Mouse (Mus musculus): Measurements from ENCODE around the gene Lamc2. TPM values are rescaled to one million over a fixed set of nuclear protein-coding genes. Genes with fewer than 3 reads are reported as not detected.

Gene Lamc2
- total RNA-seq, 2 experiments from 2014 or later = 2.1 to 2.9 TPM

- no peak for DNase-seq (ENCODE audit: low spot score in 2 of 2)
Measured at GRCm38 (mm10) chr1:153129992-153130713, 56.1 kb downstream of the Lamc2 start.

GRCm38 (mm10) chr1:153128780-153129179, 57.5 kb downstream of the Lamc2 start:
- DNase-seq (ENCODE audit: low spot score in 2 of 2) = no peak

DNA sequence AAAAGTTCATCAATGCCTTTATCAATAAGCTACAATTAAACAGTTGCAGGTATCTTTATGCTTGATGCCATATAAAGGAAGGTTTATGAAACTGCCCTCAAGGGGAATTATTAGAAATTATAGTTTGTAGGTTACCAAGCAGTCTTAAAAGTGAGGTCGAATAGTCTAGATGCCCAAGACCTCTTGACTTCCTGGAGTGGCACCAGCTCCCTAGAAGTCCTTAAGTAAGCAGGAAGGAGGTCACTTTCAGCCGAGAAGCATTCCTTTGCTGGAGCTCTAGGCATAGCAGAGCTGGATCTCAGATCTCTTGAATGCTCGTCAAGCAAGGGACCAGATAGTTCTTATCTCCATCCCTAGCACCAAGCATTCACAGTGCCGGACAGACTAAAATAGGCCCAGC, 58.6 kb downstream of the Lamc2 start:
- DNase-seq (ENCODE audit: low spot score in 2 of 2) = no peak

DNA sequence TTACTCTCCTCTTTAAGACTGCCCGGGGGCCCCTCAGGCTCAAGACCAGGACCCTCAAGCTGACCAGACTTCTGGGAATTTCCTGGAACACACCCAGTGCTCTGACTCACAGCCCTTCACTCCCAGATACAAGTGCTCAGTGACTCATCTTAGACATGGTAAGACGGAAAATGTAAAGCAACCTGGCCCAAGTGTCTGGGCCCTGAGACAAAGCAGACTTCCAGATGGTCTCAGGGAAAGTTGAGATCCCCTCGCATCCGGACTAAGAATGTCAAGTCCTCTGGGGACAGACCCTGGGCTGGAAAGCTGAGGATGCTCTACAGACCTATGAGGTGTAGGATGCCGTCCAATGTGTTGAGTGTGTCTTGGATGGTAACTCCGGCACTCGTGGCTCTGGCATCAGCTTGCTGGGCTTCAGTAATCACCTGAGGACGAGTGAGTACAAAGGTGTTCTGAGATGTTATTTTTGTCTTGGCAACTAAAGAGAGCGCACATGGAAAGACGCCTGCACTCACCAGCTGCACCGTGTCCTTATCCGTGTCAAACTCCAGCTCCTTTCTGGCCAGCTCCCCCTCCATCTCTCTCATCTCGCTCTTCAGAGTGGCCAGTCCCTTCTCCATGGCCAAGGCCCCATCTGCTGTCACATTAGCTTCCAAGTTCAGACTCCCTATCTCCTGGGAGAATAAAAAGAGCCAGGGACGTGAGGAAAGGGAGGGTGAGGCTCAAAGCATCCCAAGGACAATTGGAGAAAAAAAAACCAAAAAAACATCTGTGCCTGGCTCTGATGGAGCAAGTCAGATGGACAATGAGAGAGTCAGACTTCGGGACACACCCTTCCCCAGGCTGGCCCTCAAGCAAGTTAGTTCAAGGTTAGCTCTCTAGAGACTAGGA, 59.5 kb downstream of the Lamc2 start:
- DNase-seq (ENCODE audit: low spot score in 2 of 2) = peak; percentile 18 to 43

- DNase-seq (ENCODE audit: low spot score in 2 of 2) = no peak
Measured at GRCm38 (mm10) chr1:153125287-153126275, 60.7 kb downstream of the Lamc2 start.

GRCm38 (mm10) chr1:153124502-153124901, 61.7 kb downstream of the Lamc2 start:
- no peak for DNase-seq (ENCODE audit: low spot score in 2 of 2)

DNA sequence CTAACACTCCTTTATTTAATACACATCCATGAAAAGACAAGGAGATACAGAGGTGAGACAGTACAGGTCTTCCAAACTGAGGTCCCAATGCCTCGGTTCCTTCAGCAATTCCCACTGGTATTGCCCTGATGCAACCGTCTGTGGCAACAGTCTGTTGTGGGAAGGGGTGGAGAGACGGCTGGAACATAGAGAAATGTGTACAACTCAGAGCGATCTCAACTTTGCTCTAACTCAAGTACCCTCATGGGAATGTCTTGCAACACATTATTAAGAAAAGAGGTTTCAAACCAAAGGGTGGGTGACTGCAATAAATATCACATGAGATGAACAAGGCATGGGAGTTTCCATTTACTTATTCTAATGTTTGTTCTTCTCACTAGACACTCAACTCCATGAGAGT, 63.5 kb downstream of the Lamc2 start:
- no peak for DNase-seq (ENCODE audit: low spot score in 2 of 2)

- no peak for DNase-seq (ENCODE audit: low spot score in 2 of 2)
Measured at GRCm38 (mm10) chr1:153121320-153121719, 64.9 kb downstream of the Lamc2 start.

DNA sequence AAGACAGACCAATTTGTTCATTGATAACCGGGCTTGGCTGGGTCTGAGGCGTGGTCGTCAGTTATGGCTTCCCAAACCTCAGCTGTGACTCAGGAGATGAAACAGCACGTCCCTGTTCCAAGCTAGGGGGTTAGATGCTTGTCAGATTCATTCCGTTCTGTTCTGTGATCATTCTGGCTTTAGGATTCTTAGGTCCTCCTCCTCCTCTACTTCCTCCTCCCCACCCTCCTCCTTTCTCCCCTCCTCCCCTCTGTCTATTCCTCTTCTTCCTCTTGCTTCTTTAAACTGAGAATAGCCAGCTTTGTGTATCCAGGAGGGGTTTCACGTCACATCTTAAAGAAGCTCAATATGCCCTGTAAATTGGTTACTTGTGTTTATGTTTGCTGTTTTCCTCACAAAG, 65.7 kb downstream of the Lamc2 start:
- no peak for DNase-seq (ENCODE audit: low spot score in 2 of 2)

- no peak for DNase-seq (ENCODE audit: low spot score in 2 of 2)
Measured at GRCm38 (mm10) chr1:153115315-153115714, 70.9 kb downstream of the Lamc2 start.

DNA sequence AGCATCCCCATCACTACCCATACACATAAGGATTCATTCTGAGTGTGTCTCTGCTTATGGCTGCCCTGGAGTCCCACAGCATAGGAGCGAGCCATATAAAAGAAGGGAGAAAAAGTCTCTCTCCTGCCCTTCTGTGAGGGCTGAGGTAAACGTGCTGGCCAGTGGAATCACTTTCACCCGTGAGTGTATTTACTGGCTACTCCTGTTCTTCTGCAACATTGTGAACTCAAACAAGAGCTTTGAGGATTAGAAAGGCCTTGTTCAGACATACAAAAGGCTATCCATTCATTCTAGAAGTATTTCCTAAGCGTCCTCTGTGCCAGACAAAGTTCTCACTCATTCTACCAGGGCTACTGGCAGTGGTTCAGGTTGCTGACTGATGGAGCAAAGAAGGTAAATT, 74.7 kb downstream of the Lamc2 start:
- no peak for DNase-seq (ENCODE audit: low spot score in 2 of 2)

DNA sequence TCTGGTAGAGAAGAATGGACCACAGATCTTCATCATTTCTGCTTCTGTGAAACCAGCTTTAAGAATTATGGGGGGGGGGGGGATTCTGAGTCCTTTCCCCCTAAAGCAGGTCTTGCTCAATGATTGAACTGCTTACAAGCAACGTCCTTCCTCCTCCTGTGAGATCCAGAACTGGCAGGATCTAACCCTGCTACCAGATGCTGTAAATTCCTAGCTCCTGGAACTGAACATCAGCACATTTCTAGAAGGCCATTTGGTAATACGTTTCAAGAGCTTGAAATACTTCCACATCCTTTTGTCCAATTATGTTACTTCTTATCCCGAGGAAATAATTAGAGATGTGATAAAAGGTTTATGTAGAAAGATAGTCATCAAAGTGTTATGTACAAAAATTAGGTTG, 76.4 kb downstream of the Lamc2 start:
- no peak for DNase-seq (ENCODE audit: low spot score in 2 of 2)

- no peak for DNase-seq (ENCODE audit: low spot score in 2 of 2)
Measured at GRCm38 (mm10) chr1:153109346-153109745, 76.9 kb downstream of the Lamc2 start.

GRCm38 (mm10) chr1:153107866-153108265, 78.4 kb downstream of the Lamc2 start:
- DNase-seq (ENCODE audit: low spot score in 2 of 2) = peak in 1 of 2 experiments; percentile 44

- DNase-seq (ENCODE audit: low spot score in 2 of 2) = no peak
Measured at GRCm38 (mm10) chr1:153104804-153105203, 81.4 kb downstream of the Lamc2 start.

GRCm38 (mm10) chr1:153103186-153103554, 83.1 kb downstream of the Lamc2 start:
- DNase-seq (ENCODE audit: low spot score in 2 of 2) = no peak

DNA sequence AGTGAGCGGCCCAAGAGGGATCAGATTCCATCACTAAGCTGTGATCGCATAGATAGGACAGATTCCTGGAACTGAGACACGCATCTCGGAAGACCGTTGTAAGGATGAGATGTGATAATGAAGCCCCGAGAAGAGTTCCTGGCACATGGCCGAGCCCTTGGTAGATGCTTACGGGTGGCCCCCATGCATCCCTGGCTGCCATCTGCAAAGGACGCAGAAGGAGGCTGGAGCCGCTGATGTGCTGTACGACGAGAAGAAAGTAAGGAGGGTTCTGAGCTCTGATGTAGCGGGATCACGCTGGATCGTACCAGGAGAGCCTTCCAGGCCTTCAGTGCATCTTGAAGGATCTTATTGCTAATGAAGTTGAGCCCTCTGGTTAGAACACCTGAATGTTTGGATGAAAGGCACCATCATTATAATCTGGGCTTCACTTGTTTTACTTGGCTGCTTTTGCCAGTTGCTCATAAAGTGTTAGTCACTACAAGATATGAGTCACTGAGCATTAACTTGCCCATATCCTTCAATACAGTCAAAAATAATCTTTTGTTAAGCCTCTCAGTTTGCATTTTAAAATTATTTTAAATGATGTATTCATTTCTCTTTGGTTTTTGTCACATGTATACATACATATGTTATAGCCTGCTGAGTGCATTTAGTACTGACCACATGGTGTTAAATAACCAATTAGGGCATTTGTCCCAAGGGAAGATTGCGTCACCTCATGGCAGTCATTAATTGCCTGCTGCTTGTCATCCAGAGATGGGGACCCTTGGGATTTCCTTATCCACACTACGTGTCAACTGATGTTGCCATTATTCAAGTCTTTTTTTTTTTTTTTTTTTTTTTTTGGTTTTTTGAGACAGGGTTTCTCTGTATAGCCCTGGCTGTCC, 83.7 kb downstream of the Lamc2 start:
- DNase-seq (ENCODE audit: low spot score in 2 of 2) = no peak

GRCm38 (mm10) chr1:153101327-153101880, 84.8 kb downstream of the Lamc2 start:
- DNase-seq (ENCODE audit: low spot score in 2 of 2) = peak in 1 of 2 experiments; percentile 52

DNA sequence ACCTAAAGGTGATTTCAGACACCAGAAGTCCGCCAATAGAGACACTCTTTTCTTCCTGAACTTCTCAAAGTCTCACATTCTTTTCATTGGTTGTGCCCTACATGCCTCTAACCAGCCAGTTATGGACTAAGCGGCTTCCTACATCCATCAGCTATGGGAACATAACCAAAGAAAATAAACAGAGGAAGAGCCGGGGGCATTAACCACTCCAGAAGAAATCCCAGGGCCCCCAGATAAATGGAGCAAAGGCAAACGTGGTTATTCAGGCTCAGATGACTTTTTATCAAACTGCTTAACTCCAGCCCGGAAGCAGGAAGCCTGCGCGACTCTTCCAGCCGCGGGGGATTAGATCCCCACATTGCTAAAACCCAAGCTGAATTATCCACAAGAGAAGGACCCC, 85.3 kb downstream of the Lamc2 start:
- DNase-seq (ENCODE audit: low spot score in 2 of 2) = no peak

DNA sequence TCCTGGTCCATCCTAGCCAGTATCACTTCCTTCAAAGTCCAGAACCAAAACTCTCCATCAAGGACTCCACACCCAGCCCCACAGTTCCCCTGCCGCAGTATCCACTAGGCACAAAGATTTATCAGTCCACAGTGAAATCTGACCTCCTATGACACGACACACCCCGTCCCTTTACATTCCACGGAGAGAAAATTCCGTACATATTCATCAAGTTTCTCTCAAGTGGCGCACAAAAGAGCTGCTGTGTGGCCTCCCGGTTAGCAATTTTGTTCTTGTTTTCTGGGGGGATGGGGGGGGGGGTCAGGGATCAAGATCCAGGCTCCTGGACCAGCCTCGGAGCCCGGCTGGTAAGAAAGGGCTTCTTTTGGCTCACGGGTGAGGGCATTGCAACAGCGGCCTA, 87.7 kb downstream of the Lamc2 start:
- no peak for DNase-seq (ENCODE audit: low spot score in 2 of 2)
